Mouse (Mus musculus): ENCODE measurements around the gene Ulk4.

- no peak for TF ChIP-seq POLR2A (IDR thresholded peaks at IDR 0.05; ENCODE audit: borderline replicate concordance, extremely low read depth, low read depth, low read length)
- no peak for TF ChIP-seq CTCF (IDR thresholded peaks at IDR 0.05; ENCODE audit: insufficient read depth, low read length)
These were observed 210.0 kb downstream of the Ulk4 start for GRCm38 (mm10) chr9:121067043-121067442.

All from lung, adult 2 months (tissue).